Mouse (Mus musculus): ENCODE data around the gene Zg16.

The Zg16 gene

DNA sequence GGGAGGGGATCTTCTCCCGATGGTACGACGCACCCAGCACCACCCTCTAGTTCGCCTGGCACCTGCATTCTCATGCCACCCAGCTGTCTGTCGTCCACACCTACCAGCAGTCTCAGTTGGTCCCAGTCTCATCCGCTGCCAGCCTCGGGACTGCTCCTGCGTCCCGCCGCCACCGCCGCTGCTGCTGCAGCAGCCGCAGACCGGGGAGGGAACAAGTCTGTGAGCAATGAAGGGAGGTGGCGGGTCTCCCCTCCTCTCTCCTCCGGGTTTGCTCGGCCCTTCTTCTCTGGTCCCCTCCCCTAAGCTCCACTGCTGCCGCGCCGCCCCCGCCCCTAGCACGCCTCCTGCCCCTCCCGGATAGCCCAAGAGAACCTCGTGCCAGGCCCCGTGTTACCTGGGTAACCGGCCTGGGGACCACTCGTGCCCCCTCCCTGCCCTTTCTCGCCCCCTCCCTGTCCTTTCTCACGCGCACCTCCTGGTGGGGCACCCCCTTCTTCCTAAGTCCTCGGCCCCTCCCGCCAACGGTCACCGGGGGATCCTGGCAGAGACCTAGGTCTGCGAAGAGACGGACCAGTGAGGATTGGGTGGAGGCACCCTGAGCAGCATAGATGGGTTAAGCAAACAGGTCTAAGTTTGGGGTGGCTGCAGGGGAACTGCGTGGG lies 66.1 kb downstream of the Zg16 start, which contains the start of the genes Gm42742 and Prrt2:
Gene Gm42742, minus strand, starts transcription at position 197 of the 662 bp plus-strand sequence.
Gene Prrt2, minus strand, starts transcription at position 311 of the 662 bp plus-strand sequence.
- in situ Hi-C loops (cut with MboI): no loop called here

DNA sequence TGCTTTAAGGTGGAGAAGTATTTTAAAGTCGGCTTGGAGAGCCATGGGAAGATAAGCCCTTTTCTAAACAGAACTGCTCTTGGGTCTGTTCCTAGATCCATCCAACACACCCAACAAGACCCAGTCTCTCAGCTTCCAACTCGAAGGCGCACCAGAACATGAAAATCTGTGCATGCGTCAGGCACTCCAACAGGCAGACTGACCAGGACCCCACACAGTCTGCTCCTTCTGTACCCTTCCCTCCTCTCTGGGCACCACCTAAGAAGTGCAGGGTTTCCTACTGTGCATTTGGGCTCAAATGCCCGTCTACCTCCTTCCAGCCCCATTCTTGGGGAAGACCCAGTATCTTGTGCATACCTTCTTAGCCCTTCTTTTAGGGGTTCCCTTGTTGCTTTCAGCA lies 66.6 kb downstream of the Zg16 start:
- in situ Hi-C loops (cut with MboI): no loop called here

DNA sequence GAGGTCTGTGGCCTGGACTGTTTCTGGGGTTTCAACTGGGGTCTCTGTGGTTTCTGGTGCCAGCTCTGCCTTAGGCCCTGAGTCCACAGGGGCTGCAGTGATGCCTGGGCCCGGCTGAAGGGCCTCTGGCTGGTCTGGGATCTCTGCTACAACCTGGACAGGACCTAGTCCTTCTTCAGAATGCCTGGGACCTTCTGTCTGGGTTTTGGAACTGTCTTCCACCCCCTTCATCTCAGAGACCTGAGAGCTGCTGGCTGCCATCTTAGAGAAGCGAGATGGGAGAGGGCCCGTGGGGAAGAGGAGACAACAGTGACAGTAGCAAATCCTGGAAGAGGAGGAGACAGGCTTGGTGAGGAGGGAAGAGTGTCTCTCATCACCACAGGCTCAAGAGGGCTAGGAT lies 67.1 kb downstream of the Zg16 start:
- in situ Hi-C loops (cut with MboI): no loop called here

DNA sequence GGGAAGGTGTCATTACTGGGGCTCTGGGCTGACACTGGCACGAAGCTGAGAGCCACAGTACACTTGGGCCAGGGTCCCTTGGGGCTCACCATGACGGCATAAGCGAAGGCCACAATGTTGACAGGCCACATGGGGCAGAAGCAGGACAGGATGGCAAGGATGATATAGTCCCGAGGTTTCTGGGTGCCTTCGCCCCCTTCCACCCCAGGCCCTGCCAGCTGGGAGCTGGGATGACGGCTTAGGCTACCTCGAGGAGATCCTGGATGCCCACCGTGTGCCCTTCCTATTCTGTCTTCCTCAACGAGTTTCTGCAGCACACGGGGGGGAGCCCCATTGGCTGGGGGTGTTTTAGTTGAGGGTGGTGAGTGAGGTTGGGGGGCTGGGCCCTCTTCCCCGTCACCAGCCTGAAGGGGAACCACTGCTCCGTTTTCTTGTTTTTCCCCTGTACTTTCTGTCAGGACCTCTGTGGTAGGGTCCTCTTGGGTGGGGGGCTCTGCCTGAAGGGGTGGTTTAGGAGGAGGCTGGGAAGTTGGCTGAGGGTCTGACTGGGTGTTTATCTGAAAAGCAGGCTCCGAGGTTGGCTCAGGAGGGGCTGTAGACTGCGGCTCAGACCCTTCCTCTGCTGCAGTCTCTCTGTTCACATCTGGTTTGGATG lies 67.7 kb downstream of the Zg16 start:
- in situ Hi-C loops (cut with MboI): no loop called here

DNA sequence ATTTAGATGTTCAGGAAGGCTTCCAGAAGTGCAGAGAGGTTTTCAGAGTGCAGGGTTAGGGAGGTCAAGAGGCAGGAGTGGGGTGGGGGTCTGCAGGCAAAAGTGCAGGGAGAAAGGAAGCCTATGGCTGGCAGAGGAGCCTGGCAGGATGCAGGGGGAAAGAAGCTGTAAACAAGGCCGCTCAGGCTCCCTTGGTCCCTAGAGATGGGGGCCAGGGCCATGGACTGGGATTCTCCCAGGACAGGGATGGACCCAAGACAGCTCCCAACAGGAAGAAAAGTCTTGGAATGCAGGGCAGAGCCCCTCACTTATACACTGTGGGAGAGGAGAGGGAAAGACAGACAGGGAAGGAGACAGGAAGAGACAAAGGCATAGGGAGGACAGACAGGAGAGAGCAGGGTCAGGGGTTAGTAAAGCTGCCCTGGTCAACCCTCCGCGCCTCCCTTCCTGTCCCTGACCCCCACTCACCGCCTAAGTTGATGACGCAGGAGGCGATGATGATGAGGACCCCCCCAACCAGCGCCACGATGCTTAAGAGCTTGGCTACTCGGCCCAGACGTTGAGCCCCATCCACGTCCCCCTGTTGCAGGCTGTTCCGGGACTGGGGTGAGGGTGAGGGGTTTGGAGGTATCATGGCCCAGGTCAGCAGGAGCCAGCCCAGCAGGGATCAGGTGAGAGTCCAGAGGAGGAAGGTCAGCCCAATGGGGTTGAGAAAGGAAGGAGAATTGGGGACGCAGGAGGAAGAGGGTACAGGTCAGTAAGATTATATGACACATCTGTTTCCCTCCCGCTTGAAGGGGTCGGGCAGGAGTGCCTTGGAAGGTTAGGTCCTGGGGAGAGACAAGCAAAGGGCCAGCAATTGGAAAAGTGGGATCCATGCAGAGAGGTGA lies 68.5 kb downstream of the Zg16 start:
- in situ Hi-C loops (cut with MboI): no loop called here

DNA sequence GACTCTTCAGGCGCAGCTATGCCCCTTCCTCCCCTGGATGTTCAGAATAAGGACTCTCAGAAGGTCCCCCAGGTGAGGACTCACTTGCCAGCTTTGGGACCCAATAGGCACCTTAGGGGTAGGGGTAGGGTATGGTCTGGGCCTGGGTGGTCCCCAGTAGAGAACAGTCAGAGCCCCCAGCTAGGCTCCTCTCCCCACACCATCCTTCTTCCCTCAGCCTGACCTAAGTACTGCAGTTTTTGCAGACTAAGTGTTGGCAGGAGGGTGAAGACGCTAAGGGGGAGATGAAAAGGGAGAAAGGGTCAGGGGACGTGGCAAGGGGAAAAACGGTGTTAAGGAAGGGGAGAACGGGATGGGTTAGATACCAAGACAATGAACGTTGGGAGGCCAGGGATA lies 69.2 kb downstream of the Zg16 start:
- in situ Hi-C loops (cut with MboI): no loop called here

DNA sequence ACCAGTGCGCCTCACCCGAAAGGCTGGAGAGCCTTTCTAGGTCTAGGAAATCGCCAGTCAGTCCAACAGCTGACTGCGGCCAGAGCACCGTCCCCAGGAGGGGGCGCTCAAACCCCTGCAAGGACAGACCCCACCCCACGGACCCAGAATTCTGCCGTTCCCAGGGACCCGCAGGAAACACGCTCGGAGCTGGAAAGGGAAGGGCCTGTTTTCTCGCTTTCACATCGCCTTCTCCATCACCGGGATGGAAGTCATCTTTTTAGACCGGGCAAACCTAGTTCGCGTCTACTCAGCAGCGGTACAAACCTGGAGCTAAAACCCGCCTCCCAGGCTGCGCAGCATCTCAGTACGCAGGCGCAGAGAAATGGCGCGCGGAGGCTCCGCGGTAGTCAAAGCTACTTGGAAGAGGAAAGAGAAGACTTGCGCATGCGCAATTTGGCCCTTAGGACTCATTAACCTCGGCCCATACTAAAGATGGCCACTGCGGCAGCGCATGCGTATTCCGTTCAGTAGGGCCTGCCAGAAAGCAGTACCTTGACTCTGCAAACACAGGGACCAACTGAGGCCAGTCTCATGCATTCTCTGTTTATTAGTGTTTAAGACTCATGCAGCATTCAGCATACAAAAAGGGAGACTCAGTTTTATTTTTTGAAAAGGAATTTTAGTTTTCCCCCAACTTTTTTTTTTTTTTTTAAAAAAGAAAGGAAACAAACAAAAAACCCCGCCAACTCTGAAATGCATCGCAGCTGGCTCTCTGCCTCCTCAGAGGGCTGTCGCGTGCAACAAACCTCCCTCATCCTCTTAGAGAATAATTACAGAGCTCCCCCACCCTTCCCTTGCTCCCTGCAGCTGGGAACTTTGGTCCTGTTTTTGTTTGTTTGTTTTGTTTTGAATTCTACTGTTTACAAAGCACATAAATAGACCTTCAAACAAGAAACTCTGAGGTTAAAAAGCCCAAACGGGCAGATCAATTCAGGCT lies 69.9 kb downstream of the Zg16 start, which contains the start of gene Pagr1a:
Gene Pagr1a, minus strand, starts transcription at position 382 of the 979 bp plus-strand sequence.
- in situ Hi-C loops (cut with MboI): no loop called here

DNA sequence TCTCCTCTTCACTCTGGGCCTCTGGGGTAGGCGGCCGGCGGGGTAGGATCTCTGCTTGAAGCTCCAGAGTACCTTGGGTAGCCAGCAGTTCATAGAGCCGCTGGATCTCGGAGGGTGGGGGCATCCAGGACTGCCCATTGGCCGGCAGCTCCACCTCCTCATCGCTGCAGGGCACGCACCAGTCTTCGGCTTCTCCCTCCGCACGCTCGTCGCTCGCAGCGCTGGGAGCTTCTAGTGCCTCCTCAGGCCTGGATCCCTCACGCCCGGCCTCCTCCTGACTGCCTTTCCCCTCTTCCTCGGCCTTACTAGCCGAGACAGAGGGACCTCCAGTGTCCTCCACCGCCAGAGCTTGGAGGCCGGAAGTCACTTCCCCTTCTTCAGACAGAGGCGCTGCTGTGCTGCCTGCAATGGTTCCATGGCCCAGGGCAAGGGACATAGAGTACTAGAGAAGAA lies 70.6 kb downstream of the Zg16 start:
- in situ Hi-C loops (cut with MboI): no loop called here

DNA sequence TGATC lies 70.8 kb downstream of the Zg16 start, which contains the start of gene Pagr1b:
Gene Pagr1b, minus strand, starts transcription at position 4 of the 5 bp plus-strand sequence.
- in situ Hi-C loops (cut with MboI): no loop called here

DNA sequence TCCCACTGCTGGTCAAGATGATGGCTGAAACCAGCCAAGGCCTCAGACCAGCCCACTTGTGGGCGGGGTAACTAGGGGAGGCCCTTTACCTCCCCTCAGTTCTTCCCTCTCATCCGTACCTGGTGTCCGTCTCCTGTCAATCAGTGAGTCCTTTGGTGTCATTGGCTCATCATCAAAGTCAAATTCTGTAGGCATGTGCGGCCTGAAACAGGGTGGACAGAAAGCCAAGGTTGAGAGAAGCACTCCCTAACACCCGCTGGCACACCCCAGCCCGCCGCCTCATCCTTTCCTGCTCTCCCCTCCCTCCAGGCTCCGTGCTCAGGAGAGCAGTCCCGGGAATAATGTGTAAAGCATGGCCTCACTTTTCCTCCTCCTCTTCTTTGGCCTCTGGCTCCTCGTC lies 71.0 kb downstream of the Zg16 start:
- in situ Hi-C loops (cut with MboI): no loop called here

DNA sequence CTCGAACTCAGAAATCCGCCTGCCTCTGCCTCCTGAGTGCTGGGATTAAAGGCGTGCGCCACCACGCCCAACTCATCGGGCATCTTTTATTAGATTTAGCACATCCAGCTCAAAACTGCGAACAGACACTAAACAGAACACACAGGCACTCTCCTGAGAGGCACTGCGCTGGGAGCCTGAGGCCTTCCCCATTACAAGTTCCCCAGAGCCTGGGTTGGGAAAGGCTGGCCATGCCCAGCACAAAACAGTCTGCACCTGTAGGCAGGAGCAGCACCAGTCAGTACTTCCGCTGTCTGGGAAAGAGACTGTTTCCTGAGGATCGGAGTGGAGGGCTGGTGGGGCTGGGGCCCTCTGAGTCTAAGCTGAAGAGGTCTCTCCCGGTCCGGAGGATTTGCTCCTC lies 72.1 kb downstream of the Zg16 start:
- in situ Hi-C loops (cut with MboI): no loop called here

DNA sequence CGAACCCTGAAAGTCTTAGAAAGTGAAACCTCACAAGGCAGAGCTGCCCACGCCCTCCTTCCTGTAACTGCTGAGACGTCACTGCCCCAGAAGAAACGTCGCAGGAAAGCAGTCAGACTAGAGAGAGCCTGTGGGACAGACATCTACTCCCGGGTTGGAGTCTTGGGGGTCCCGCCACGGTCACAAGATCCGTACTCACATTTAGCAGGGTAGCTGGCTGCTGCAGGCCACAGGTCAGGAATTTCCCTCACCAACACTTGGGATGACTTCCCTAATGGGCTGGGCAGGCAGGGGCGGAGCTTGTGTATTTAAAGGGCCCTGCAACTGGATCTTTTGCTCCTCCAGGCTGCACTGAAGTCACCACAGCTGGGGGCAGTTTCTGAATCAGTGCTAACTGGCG lies 72.8 kb downstream of the Zg16 start, which contains the start of gene Mvp:
Gene Mvp, minus strand, starts transcription at position 302 of the 400 bp plus-strand sequence.
- in situ Hi-C loops (cut with MboI): no loop called here

DNA sequence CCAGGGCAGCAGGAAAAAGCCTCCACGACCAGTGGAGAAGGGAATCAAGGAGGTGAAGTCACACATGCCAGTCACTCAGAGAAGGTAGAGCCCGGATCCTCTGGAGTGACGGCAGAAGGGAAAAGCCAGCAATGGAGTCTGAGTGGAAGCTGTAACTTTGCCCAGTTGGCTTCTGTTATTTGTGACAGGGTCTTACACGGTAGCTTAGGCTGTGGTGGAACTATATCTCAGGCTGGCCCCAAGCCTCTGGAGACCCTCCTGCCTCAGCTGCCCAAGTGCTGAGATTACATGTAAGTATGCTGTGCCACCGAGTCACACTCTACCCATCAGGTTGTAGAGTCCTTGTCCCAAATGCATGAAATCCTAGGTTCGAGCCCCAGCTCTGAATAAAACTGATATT lies 73.7 kb downstream of the Zg16 start:
- in situ Hi-C loops (cut with MboI): no loop called here

DNA sequence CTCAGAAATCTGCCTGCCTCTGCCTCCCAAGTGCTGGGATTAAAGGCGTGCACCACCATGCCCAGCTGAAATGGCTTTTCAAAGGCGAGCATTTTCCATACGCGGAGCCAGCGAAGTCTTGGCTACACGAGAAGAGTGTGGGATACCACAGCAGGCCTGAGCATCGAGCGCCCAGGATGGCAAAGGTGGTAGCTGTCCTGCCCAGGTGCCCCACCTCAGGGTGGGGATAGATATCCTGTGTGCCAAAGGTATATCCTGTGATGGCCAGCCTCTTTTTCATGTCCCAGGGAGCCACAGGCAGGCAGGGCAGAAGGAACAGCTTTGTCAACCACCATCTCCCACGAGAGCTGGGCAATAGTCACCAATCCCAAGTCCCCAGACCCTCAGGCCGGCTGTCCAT lies 74.3 kb downstream of the Zg16 start:
- in situ Hi-C loops (cut with MboI): no loop called here

DNA sequence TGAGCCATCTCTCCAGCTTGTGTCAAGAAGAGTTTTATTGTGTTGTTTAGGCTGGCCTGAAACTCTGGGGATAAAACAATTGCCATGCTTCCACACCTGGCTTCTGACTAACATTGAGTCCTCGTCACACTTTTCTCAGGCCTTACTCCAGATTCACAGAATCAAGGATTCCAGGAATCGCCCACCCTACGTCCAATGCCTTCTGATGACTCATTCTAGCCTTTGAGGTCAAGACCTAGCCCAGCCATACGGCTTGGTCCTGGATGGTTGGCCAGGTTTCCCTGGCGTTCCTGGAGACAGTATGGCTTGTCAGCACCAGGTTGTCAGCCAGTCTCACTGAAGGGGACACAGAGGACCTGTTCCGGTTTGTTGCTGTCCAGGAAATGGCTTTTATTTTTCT lies 74.8 kb downstream of the Zg16 start:
- in situ Hi-C loops (cut with MboI): no loop called here

DNA sequence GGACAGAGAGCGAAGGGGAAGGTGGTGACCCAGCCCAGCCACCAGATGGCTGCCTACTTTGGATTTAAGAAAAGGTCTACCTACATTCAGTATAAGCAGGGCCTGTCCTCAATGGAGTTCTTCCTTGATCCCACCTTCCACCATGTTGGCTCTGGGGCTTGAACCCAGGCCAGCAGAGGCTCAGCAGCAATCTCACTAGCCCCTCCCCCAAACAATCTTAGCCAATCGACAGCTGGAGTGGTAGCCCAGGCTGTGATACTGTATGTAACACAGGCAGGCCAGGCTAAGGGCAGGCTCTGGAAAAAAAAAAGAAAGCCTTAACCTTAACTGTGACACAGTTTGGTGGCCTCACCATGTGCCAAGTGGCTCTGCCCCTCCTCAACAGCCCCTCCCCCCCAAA lies 75.4 kb downstream of the Zg16 start:
- in situ Hi-C loops (cut with MboI): no loop called here

DNA sequence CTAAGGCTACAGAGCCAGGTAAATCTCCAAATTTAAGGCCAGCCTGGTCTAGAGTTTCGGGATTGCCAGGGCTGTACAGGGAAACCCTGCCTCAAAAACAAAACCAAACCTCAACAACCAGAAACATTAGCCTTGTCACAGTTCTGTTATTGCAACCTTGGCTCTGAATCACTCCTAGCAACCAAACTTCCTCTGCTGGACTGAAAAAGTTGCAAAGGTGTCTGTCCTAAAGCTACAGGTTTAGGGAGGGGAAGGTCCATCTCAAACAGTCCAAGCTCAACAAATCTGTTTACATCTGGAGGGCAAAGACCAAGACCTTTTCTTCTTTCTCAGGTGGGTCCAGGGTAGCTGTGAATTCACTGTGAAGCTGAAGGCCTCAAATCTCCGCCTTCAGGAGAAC lies 76.1 kb downstream of the Zg16 start:
- in situ Hi-C loops (cut with MboI): no loop called here

DNA sequence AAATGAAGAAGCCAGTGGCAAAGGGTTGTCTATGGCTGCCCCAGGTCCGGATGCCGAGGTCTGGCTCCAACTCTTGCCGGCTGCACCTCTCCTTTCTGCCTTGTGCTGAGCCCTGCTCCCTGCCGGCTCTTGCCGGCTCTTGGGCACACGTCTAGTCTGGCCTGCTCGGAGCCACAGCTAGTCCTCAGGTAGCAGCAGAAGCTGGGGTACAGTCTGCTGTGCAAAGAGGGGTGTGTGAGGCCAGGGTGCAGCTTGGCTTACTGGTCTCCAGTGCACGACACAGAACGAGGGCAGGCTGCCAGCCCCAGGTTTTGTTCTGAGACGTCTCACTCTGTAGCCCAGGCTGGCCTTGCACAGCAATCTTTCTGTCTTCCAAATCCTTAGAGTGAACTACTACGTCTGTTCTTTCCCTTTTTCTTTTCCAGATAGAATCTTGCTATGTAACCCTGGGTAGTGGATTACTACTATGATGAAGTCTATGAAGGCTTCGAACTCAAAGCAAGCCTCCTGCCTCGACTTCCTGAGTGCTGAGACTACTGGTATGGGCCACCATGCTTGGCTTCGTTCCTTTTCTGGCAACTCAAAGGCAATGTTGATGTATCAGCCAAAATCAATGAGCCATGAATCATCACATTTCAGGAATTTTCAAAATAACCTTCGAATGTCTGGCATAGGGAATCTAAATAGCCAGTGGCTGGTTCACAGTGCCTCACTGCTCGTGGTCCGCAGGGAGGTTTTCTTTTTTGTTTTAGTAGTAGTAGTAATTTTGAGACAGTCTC lies 77.6 kb downstream of the Zg16 start:
- in situ Hi-C loops (cut with MboI): no loop called here

DNA sequence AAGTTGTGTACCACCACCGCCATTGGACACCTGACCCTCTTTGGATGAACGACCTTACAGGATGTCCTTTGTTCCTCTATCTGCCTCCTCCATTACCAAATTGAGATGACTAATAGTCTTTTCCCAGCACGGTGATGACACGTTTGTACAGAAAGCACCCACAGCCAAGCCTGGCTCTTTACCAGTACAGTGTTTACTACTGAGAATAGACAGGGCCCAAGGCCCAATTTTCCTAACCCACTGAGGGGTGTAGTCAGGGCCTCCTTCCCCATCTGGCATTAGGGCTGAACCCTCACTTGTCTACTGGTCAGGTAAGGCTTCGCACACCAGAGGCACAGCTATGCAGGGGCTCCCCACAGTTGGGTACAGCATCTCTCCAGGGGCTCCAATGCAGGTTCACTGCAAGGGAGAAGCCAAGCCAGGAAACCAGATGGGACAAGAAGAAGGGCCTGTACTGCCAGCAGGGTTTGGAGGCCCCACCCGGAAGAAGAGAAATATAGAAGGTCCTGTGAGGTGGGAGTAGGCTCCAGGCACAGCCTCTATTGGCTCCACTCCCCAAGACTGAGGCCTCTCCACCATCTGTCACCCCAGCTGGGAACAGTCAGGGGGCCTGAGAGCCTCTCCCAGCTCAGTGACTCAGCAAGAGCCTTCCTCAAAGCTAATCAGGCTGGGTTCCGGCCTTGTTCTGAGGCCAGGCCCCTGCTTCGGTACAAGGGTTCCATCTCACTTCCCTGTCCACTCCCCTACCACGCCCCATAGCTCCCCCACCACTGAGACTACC lies 78.7 kb downstream of the Zg16 start:
- in situ Hi-C loops (cut with MboI): no loop called here

DNA sequence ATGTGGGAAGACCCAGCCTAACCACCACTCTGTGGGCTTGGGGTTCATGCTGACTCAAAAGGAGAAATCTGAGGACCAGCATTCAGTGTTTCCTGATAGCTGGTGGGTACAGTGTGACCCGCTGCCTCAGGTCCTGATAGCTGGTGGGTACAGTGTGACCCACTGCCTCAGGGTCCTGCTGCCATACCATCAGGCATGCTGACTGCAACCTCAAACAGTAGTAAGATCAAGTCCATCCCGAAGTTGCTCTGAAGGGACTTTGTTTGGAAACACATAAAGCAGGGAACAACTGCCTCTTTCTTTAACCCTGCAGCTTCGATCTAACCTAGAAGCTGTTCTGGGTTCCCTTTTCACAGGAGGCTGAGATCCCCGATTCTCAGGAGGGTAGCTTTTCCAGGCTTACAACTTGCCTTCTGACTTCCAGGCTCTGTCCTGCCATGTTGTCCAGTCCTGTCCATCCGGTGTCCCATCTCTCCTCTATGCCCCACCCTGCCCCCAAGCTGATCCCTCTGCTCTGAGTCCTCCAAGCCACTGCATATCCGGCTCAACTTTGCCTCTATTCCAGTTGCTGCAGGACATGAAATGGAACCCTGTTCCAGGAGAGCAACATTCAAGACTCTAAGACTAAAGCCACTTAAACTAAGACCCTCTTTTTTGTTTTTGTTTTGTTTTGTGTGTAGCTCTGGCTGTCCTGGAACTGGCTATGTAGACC lies 79.7 kb downstream of the Zg16 start:
- in situ Hi-C loops (cut with MboI): no loop called here

All from mature B cell (primary cell).